Mouse (Mus musculus): ENCODE measurements at regions not wholly inside any gene's neighbourhood (a gene's known extent, or its start where the extent isn't known, plus 50 kb on each side); places are given as distances from the start of the nearest gene placed in this dataset.

DNA sequence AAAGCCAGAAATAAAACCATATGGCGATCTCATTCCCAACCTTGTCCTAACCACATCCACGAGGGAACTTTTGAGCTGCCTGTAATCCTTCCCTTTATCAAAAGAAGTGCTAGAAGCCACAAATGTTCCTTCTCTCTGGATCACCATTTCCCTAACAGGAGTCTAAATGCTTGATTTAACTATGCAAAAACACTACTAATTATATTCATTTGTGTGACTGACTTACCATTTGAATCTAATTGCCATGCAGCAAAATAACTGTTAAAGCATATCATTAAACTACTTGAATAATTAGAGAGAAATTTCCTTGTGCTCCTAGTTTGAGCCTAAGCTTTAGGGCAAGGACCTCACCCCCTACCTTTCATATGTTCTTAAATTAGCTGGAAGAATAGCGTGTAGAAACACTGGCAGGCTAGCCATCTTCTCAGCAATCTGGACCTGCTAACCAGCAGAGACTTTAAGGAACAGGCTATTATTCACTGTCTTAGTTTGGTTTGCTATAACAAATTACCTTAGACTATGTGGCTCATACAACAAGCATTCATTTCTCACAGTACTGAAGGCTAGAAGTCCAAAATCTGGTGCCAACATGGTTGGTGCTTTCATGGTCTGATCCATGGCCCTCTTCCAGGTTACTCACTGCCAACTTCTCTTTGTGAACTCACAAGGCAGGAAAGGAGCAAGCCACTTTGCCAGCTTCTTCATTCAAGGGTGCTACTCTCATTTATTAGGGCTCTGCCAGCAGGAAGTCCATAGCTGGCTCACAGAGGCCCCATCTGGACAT, 183.7 kb downstream of the Rpl36a-ps1 start:
- TF ChIP-seq CTCF (conservative IDR thresholded peaks at IDR 0.05; ENCODE audit: insufficient read depth, insufficient read length, low read depth, low read length) (no peak), POLR2A (IDR thresholded peaks at IDR 0.05; ENCODE audit: low read depth, low read length) (no peak)

Data from kidney, adult 2 months (tissue).